Mouse (Mus musculus) thymus, postnatal 14 days (tissue): Measurements from ENCODE around the gene Gpr108.
A peak's percentile ranks its signal among the peaks of the same experiment; 100 is the strongest.

Experiments used
- DNase-seq: peaks from one replicate; pipeline ENCODE4 v3.0.0; 2021

Gpr108 gene

GRCm38 (mm10) chr17:57201841-57202724 is 46.2 kb downstream of the Gpr108 start:
- DNase-seq: no peak

- no peak for DNase-seq
These were observed 50.0 kb downstream of the Gpr108 start for GRCm38 (mm10) chr17:57198252-57198651.

GRCm38 (mm10) chr17:57195326-57196010 is 52.8 kb downstream of the Gpr108 start:
- no peak for DNase-seq

GRCm38 (mm10) chr17:57194771-57195170 is 53.5 kb downstream of the Gpr108 start:
- peak; percentile 52 for DNase-seq

GRCm38 (mm10) chr17:57194041-57194507 is 54.2 kb downstream of the Gpr108 start, which contains the start of gene Tnfsf14:
TSS of gene Tnfsf14 (minus strand) at chr17:57194177.
- peak; percentile 81 for DNase-seq

GRCm38 (mm10) chr17:57188510-57189192 is 59.6 kb downstream of the Gpr108 start:
- no peak for DNase-seq

- no peak for DNase-seq
These were observed 62.6 kb downstream of the Gpr108 start for GRCm38 (mm10) chr17:57185641-57186040.
